Mouse (Mus musculus) gastrocnemius, adult 2 months (tissue): ENCODE results near the gene Wdr66. TPM values are rescaled to one million over a fixed set of nuclear protein-coding genes. Genes with fewer than 3 reads are reported as not detected.
A peak's percentile ranks its signal among the peaks of the same experiment; 100 is the strongest.

ENCODE experiments used
- DNase-seq: peaks from one replicate; pipeline ENCODE4 v3.0.0; 2022
- H3K27ac ChIP-seq: fragments of 200-600 bp; 2 replicates; pipeline ENCODE4 v1.8.1; 2022; ENCODE audit warnings: mild to moderate bottlenecking
- H3K4me3 ChIP-seq: fragments of 200-600 bp; 2 replicates; pipeline ENCODE4 v1.8.1; 2022; ENCODE audit warnings: mild to moderate bottlenecking, moderate library complexity
- CTCF ChIP-seq: fragments of 200-600 bp; IDR thresholded peaks from 2 replicates; pipeline ENCODE4 v1.8.1; 2022; ENCODE audit warnings: antibody characterized with exemption, mild to moderate bottlenecking, moderate library complexity
- intact Hi-C: fragments of 180-260 bp; cut with DNase I; formaldehyde crosslinking; loops from one replicate; pipeline ENCODE4 v1.15.1; 2025
- total RNA-seq, 2 experiments: library from RNA; stranded (reverse); gene quantifications; 2 replicates each; pipeline ENCODE4 v1.2.3; 2021

The Wdr66 gene
- total RNA-seq, 2 experiments from 2014 or later = 0.56 to 1.5 TPM

DNA sequence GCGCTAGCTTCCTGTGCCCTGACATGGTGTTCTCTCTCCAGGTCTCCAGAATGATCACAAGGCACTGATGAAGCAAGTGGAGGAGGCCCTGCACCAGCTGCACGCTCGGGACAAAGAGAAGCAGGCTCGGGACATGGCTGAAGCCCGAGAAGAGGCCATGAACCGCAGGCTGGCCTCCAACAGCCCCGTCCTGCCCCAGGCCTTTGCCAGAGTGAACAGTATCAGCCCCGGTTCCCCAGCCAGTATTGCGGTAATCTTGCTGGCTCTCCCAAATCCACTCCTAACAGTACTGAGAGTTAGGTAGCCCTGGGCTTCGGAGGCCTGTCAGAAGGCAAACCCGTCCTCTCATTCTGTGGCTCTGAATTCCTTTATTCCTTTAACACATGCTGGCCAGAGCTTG is 12.4 kb upstream of the Wdr66 start:
- Histone ChIP-seq H3K4me3 (no peak overlapping the region), H3K27ac (peak overlapping the region; percentile 40)
- intact Hi-C loops = no loop called here
- TF ChIP-seq CTCF = no peak
- peak; percentile 84 for DNase-seq

DNA sequence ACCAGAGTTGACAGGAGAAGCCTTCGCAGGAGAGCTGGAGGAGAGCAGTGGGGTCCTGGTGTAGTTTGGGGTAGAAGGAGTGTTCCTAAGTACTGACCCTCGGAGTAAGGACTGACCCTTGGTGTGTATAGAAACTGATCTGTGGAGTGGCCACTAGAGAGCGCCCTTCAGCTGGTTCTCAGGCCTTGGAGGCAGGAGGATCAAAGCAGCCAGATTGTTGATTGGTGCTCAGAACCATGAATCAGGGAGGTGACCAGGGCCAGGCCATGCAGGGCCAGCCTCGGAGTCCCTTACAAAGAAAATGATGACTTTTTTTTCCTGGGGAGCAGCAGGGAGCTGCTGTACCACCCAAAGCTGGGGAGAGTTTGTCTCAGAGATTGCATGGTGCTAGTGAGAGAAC is 6.4 kb upstream of the Wdr66 start:
- peak; percentile 75 for TF ChIP-seq CTCF

DNA sequence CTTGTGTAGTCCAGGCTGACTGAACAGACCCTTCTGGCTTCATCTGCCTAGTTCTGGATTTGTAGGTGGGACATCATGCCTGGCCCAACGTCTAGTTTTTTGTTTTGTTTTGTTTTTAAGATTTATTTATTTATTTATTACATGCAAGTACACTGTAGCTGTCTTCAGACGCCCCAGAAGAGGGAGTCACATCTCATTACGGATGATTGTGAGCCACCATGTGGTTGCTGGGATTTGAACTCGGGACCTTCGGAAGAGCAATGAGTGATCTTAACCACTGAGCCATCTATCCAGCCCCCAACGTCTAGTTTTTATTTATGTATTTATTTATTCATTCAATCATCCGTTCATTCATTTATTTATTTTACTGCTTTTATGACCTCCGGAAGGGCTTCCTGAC is 512 bp upstream of the Wdr66 start:
- TF ChIP-seq CTCF = no peak
- H3K4me3 ChIP-seq = no peak overlapping the region
- no peak overlapping the region for H3K27ac ChIP-seq
- intact Hi-C loops = loop anchor here (10.0 kb wide), 1 partner anchor 193 kb away; no protein-coding TSS in a partner anchor
- DNase-seq = no peak

More for the DNA sequence above, 6.4 kb upstream of the Wdr66 start:
- peak; percentile 60 for DNase-seq
- H3K4me3 ChIP-seq = no peak overlapping the region
- H3K27ac ChIP-seq = no peak overlapping the region
- intact Hi-C loops = no loop called here

DNA sequence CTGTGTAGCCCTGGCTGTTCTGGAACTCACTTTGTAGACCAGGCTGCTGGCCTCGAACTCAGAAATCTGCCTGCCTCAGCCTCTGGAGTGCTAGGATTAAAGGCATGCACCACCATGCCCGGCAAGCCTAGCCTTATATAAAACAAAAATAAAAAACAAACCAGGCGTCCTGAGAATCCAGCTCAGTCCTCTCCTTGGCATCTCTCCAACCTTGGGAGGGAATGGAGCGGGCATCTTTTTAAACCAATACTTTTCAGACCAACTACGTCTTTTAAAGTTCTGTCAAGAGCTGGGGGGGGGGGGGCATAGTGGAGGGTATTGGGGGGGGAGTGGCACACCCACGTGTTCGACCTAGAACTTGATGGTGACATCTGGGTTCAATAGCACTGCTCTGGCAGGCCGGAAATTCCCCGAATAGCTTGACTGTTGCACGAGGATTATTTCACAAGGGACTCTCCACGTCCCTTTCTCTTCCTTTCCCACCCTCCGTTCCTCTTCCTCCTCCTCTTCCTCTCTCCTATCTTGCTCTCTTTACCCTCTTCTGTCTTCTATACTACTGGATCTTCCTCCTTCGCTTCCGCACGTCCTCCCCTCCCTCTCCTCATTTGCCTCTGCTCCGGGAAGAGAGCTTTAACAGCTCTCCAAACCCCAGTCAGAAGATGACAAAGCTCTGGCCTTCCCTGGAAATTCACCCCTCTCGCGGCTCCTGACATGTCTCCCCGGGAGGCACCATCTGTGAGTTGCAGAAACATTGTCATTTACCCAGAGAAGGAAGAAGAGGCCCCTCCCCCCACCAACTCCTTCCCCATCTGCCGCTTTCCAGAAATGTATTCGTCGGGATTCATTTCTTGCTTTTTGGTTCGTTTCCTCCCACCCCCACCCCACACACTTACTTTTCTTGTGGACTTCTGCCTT is 5.2 kb downstream of the Wdr66 start:
- peak overlapping the region; percentile 50 for H3K4me3 ChIP-seq
- peak overlapping the region; percentile 68 for H3K27ac ChIP-seq
- intact Hi-C loops = loop anchor here (10.0 kb wide), 1 partner anchor 188 kb away; no protein-coding TSS in a partner anchor
- TF ChIP-seq CTCF = no peak
- DNase-seq = no peak

DNA sequence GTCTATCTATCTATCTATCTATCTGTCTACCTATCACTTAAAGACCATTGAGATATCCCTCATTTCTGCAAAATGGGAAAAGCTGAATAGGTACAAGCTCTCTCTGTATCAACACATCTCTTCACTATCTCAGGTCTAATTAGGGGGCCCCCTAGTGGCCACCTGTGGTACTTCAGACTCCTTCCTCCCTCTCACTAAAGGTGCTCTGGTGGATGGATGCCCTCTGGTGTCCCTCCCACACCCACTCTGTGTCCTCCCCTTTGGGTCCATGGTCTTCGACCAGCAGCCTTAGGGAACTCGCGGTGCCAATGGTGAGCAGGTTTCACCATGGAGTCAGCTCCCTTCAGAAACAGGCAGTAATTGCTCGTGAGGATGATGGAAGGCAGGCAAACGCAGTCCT is 7.1 kb downstream of the Wdr66 start:
- no peak overlapping the region for H3K4me3 ChIP-seq
- peak; percentile 64 for DNase-seq
- peak; percentile 86 for TF ChIP-seq CTCF
- intact Hi-C loops = loop anchor here (10.0 kb wide), 1 partner anchor 186 kb away; no protein-coding TSS in a partner anchor
- no peak overlapping the region for H3K27ac ChIP-seq

DNA sequence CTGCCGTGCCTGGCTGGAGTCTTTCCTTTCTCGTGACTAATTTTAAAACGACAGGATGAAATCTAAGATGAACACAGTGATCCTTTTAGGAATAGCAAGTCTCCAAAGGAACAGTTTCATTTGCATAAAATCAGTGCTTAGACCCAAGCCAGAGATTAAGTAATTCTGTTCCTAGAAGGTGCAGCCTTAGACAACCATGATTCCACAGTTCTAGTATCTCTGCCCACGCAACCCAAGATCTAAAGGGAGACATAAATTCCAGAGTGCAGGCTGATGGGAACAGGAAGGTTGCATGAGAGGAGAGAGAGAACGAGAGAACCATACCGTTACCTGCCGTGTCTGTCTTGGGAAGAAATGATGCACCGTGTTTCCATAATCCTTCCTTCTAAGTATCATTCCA is 8.8 kb downstream of the Wdr66 start:
- intact Hi-C loops = no loop called here

DNA sequence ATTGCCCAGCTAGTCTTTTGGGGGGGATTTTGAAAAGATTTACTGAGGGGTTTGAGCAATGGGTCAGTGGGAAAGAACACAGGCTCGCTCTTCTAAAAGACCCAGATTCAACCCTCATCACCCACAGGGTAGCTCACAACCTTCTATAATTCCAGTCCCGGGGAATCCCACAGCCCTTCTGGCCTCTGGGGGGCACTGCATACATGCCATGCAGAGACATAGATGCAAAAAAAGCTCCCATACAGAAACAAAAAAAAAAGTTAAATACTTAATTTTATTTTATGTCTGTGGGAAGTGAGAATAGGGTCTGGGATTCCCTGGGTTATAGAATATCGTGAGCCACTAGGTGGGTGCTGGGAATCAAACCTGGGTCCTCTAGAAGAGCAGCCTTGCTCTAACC is 15.0 kb downstream of the Wdr66 start:
- DNase-seq = no peak
- TF ChIP-seq CTCF = peak; percentile 19; the same call in 1 of the 2 replicates
- no peak overlapping the region for H3K27ac ChIP-seq
- intact Hi-C loops = no loop called here
- no peak overlapping the region for H3K4me3 ChIP-seq

More for the DNA sequence above, 8.8 kb downstream of the Wdr66 start:
- H3K4me3 ChIP-seq = no peak overlapping the region
- no peak for TF ChIP-seq CTCF
- no peak for DNase-seq
- H3K27ac ChIP-seq = no peak overlapping the region

DNA sequence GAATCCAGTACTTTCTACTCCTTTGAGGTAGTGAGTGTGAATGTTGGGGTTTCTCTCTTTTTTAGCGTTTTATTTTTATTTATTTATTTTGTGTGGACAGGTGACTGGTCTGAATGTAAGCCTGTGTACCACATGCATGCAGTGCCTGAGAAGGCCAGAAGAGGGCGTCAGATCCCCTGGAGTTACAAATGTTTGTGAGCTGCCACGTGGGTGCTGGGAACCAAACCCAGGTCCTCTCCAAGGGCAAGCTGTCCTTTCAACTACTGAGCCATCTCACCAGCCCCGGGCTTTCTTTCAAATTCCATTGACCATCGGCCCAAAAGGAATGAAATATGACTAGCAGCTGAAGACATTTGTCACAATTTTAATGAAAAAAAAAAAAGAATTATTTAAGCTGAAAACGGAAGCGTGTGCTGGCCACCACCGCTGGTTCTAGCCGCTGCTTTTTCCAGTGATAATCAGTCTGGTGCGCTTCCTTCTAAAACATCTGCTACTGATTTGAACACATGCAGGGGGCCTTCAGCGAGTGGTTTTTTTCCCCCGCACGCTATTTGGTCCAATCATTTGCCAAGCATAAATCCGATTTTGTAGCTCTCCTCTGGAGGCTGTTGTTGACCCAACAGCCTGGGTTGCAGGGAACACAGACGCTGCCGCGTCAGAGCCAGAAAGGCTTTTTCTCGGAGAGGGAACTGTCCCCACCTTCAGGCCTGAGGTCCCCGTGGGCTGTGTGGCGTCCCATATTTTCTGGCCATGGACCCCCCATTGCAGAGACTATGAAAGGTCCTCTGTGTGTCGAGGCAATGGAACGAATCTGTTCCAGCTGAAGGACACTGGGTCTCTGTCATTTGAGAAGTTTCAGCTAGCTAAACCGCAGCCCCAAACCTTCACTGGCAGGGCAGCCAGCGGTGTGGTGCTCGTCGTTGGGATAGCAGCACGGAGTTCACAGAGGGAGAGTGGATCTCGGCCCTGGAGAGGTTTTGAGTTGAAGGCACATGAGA is 16.9 kb downstream of the Wdr66 start:
- Histone ChIP-seq H3K4me3 (no peak overlapping the region), H3K27ac (peak overlapping the region; percentile 10; the same call in 1 of the 2 replicates)
- DNase-seq = no peak
- TF ChIP-seq CTCF = peak; percentile 22; the same call in 1 of the 2 replicates
- intact Hi-C loops = no loop called here

DNA sequence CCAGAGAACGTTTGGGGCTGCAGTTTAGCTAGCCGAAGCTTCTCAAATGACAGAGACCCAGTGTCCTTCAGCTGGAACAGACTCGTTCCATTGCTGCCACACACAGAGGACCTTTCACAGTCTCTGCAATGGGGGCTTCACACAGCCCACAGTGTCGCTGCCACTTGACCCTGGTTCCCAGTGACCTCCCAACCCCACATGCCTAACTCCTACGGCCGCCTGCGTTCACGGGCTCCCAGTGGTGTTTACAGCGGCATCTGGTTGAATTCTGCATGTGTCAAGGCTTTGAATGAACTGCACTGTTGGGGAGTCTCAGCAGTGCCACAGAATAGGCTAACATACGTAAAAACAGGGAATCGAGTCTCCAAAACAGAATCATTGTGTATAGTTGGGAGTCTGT is 19.0 kb downstream of the Wdr66 start:
- intact Hi-C loops = no loop called here
- DNase-seq = no peak
- Histone ChIP-seq H3K4me3 (no peak overlapping the region), H3K27ac (no peak overlapping the region)
- TF ChIP-seq CTCF = no peak

DNA sequence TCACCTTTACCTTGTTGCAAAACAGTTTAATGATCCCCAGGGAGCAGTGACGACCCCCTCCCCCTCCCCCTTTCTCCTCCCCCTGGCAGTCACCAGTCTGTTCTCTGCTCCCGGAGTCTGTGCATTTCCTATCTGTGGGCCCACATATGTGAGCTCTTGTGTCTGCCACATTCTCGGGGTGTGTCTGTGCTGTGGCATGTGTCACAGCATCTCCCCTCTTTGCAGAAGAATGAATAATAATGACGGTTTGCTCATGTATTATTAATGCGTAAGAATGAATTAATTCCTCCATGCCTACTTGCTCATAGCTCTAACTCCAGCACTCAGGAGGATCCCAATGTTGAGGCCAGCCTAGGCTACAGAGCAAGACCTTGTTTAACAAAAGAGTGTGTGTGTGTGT is 21.0 kb downstream of the Wdr66 start:
- TF ChIP-seq CTCF = no peak
- H3K4me3 ChIP-seq = no peak overlapping the region
- no peak overlapping the region for H3K27ac ChIP-seq
- DNase-seq = no peak
- intact Hi-C loops = no loop called here

DNA sequence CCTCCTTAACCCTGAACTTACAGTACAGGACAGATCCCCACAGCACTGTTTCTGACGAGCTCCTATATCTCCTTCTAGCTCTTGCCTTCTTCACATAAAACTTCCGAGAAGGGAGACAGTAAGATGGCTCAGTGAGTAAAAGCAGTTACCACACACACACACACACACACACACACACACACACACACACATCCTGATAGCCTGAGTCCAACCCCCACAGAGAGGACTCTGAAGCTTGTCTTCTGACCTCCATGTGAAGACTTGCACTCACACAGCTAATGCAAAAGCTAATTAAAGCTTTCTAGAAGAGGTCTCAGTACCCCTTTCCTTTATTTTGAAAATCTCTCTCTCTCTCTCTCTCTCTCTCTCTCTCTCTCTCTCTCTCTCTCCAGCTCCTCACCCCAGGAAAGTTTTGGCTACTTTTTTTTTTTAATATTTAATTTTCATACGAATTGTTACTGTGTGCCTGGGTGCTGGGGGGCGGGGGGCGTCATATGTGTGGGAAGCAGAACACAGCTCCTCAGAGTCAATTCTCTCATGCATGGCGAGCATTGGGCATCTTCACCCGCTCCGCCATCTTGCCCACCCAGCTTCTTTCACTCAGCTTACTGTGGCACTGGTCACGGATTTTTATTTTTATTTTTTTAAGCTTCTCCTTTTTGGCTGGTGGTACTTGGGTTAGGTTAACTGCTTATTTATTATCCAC is 24.9 kb downstream of the Wdr66 start:
- no peak for DNase-seq
- Histone ChIP-seq H3K4me3 (no peak overlapping the region), H3K27ac (no peak overlapping the region)
- TF ChIP-seq CTCF = no peak
- intact Hi-C loops = no loop called here

DNA sequence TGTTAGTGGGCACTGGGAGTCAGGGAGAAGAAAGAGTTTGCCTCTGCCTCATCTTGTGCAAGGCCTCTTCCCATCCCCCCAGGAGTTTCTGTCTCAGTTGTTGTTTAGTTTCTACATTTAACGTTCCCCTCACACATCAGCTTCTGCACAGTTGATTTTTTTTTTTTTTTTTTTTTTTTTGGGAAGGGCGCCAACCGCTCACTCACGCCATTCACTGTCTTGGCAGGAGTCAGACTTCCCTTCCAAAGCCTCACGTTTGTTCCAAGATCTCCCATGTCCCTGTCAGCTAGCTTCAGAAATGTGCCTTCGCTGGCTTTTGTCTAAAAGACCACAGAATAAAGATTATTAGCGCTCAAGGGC is 25.4 kb downstream of the Wdr66 start:
- H3K4me3 ChIP-seq = no peak overlapping the region
- TF ChIP-seq CTCF = no peak
- intact Hi-C loops = no loop called here
- DNase-seq = no peak
- no peak overlapping the region for H3K27ac ChIP-seq
